Mouse (Mus musculus): Measurements from ENCODE around the gene Phc3. TPM values are rescaled to one million over a fixed set of nuclear protein-coding genes. Genes with fewer than 3 reads are reported as not detected.
A peak's percentile ranks its signal among the peaks of the same experiment; 100 is the strongest.

The Phc3 gene
- total RNA-seq (2022), result 10 to 100 TPM; 15.4 to 19.3 (median 17.6) TPM

DNA sequence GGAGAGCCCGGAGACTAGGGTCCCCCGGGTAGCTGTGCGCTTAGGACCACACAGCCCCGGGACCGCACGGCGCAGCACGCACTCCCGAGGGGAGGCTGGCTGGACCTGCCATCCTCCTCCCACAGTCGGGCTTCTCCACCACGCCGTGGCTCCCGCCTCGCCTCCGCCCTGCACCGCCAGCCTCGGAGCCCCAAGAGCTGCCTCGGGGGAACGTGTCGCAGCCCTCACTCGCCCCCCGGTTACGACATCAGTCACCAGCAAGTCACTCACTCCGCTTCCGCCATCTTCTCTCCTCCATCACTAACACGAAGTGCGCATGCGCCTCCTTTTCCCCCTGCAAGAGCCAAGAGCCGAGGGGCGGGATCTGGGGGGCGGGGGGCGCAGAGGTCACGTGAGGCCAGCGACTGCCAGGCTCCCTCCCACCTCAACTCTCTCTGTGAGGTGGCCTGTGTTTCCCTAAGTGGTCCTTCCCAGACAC, at the start of gene Phc3:
Phc3 (minus strand) TSS at position 312 of the 478 bp plus-strand sequence.
- DNase-seq (ENCODE audit: low spot score), result peak; percentile 92

DNA sequence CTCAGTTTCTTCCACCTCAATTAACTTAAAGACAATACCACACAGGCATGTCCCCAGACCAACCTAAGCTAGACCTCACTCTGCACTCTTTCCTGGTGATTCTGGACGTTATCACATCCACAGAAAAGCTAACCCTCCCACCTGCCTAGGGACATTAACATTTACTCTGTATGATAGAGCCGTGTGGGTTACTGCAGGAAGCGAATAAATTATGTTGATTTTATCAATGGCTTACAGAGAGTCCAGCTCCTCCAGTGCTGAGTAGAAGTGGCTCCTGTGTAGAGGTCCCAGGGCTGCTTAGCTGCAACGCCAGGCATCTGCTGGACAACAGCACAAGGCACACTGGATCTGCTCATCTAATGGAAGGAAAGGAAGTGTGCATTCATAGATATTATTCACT, 48.4 kb upstream of the Phc3 start:
- DNase-seq (ENCODE audit: low spot score), result no peak

DNA sequence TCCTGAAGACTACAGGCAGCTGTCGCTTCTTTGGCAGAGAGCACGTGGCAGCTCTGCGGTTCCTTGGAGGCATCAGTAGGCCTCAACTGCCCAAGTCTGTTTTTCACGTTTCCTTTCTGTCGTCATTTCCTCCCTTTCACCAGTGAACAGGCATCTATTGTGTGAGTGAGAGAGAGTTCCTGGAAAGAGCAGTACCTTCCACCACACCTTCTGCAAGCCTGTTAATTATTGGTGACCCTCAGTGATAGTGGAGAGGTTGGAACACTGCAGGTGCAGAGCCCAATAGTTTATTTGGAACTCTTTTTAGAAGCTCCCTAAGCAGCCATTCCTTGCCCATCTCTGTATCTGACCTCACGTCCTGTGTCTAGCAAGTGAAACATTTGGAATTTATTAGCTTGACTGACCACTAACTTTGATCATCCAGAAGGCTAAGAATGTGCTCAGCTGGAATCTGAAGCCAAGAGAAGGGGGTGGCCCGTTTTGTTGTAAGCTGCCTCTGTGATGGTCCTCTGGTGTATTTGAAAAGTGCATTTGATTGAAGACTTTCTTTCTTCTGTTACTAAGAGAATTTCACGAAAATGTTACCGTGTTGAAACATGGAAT, 47.5 kb upstream of the Phc3 start:
- DNase-seq (ENCODE audit: low spot score), result no peak

DNA sequence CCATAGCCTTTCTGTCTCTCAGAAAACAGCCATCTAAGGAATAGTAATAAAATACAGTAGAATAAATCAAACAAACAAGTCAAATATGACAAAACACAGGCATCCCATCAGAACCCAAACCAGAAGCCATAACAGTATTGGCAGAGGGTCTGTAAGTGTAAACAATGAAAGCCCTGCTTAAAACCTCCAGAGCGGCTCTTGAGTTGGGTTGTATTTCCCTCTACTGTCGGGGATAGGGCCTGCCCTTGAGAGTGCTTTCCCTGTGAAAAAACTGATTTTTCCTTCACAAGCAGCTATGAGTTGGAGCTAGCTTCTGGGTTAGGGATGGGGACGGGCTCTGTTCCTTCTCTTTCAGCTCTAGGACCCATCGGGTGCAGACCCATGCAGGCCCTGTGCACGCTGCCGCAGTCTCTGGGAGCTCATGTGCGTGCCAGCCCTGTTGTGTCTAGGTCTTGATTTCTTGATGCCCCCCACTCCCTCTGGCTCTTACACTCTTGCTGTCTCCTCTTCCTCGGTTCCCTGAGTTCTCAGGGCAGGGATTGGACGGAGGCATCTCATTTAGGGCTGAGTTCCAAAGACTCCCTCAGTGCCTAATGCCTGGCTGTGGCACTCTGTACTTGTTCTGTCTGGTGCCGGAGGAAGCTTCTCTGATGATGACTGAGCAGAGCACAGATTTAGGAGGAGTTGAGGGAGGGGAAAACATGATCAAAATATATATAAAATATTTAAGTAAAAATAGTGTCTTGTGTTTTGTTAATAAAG, 46.6 kb upstream of the Phc3 start:
- no peak for DNase-seq (ENCODE audit: low spot score)

DNA sequence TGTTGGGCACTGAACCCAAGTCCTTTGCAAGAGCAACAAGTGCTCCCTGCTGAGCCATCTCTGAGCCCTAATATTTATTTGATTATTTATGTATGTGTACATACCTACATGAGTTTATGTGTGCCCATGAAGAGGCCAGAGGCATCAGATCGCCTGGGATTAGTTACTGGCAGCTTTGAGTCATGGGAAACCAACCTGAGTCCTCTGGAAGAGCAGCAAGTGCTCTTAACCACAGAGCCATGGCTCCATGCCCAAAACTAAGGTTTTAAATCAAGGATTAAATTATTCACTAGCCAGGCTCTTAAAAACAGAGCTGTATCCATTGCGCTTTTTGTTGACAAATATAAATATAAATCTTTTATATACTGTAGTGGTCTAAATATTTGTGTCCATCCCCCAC, 45.2 kb upstream of the Phc3 start:
- no peak for DNase-seq (ENCODE audit: low spot score)

DNA sequence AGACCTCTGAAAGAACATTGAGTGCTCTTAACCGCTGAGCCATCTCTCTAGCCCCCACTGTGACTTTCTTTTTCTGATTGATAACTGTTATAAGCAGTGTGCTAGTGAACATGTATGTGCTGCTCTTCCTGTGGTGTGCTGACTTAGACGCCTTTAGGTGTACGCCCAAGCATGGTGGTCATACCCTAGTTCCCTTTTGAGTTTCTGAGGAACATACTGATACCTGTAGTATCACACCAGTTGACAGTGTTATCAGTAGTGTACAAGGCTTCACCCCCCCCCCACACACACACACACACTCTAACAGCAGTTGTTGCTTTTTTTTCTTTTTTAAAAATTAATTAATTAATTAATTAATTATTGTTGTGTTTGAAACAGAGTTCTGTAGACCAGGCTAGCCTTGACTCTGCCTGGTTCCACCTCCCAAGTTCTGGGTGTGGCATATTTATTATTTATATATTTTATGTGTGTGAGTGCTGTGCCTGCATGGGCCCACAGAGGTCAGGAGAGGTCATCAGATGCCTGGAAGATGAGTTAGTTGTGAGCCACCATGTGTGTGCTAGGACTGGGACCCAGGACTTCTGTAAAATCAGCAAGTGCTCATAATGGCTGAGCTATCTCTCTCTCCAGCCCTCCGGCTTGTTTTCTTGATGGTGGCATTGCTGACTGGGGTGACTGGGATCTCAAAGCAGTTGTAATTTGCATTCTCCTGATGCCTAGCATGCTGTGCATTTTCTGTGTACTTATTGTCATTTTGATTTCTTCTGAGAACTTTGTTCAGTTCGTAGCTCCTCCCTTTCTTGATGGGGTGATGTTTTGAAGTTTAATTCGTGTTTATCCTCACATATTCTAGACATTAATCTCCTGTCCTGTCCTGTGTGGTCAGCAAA, 35.4 kb upstream of the Phc3 start:
- DNase-seq (ENCODE audit: low spot score), result no peak

DNA sequence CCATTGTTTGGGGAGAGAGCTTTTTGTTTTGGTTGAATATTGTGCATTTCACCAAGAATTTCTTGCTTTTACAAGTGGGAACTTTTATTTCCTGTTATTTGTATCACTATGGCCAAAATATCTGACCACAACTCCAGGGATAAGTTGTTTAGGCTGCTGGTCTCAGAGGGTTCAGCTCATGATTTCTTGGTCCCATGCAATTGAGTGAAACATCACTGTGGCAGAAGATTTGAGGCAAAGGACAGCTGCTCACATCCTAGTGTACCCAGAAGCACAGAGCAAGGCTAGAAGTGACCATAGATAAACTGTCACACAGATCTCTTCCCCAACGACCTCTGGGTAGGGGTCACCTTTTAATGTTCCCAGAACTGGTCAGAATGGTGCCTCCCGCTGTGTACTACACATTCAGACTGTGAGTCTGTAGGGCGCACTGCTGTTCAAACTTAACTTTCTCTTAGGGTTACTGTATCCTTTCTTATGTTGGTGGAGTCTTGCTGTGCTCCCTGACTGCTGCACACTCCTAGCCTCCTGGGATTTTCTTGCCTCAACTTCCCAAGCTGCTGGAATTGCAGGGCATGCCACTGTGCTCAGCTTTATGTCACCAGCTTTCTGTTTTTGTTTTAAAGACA, 31.9 kb upstream of the Phc3 start:
- DNase-seq (ENCODE audit: low spot score), result no peak

DNA sequence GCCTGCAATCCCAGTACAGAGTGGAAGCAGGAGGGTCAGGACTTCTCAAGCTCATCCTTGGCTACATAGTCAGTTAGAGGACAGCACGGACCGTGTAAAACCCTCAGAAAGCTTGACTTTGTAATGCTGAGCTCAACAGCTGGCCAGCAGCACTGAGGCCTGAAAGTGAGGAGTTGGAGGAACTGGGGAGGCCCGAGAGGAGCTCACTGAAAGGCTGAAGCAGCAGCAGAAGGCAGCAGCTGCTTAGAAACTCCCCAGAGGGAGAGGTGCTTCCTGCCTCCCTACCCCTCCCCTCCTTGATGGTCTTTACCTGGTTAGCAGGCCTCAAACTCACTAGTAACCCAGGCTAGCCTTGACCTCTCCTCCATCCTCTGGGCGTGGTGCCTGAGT, 30.8 kb upstream of the Phc3 start:
- DNase-seq (ENCODE audit: low spot score), result no peak

DNA sequence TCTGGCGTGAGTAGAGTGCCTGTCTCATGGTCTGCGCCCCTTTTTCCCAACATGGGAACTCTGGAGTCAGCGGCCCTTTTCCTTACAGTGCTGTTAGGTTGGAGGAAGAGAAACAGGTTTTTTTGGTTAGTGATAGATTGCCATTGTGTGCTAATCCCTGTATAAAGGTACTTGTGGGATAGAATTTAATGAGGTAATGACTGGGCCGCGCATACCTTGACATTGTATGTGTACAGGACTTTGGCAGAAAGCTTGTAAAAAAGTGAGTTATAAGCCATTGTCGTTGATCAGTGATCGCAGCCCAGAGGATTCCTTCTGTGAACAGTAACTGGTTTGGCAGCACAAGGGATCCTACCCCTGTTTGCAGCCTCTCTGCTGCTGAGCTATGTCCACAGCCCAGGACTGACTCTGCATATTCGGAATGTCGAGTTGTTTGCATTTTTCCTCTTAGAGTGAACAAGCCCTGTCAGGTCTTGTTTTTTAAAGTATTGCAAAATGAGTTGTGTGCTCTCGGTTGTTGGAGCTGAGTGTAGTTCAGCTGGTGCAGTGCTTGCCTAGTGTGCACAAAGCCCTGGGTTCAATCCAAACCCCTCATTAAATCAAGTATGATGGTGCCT, 30.3 kb upstream of the Phc3 start:
- no peak for DNase-seq (ENCODE audit: low spot score)

DNA sequence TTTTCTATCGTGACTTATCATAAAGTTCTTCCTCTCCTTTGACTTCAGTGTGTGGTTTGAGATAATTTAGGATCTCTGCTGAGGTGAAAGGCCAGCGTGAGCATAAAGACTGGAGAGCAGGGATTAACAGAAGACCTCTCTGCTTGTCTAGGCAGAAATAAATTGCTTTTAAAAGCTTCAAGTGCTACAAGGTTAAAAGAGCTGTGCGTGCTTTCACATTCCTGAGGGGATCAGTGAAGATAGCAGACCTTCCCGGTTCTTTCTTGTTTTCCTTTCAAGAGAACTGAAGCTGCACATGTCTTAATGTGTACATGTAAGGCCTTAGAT, 27.4 kb upstream of the Phc3 start:
- DNase-seq (ENCODE audit: low spot score), result no peak

DNA sequence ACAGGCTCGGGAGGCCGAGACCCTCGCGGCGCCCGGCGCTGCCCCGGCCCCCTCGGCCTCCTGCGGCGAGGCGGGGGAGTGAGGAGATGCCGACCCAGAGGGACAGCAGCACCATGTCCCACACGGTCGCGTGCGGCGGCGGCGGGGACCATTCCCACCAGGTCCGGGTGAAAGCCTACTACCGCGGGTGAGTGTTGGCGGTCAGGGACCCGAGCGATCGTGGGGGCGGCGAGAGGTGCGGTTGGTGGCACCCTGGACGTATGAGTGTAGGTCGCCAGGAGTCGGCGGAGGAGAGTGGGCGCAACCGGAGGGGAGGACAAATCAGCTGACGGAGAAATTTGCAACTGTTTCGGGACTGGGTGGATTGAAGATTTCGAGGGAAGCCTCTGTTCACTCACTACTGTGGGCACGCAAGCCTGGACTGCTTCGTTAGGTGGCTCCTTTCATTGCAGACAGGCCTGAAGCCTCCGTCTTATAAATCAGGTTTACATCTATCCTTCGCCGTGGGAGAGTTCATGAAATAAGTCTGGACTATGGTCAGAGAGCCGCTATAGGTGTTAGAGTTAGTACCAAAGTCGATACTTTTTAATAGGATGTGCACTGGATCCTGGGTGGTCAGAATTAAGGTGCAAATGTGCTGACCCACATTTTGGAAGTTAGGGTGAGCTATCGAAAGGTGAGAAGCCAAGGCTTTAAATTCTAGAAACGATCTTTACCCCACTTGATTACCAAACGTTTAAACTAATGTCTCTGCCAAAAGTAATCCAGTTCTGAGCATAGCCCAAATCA, 26.9 kb upstream of the Phc3 start:
- DNase-seq (ENCODE audit: low spot score), result no peak

DNA sequence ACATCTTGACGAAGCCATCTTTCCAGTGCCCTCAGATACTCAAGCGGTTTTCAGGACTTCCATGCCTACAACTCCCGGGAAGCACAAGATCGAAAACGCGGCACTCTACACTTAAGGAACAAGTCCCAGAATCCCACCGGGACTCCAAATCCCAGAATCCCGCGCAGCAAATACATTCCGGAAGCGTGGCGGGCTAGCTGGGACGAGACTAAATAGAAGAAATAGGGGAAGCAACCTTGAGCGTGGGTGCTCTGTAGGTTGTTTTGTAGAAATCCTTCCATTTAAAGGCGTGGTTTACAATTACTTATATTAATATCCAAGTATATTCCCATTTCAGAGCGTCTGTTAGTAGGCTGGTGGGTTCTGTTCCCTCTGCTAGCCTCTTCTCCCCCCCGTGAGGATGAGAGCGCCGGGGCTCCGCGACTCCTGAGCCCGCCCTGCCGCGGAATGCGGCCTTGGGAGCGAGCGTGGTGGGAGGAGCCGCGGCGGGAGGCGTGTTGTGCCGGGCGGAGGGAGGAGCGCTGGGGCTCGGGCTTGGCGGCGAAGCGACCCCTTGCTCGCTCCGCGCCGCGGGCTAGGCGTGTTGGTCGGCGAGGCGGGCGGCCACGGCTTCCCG, 26.2 kb upstream of the Phc3 start, which contains the start of gene Prkci:
Prkci (plus strand) TSS at position 465 of the 616 bp plus-strand sequence.
- peak; percentile 93 for DNase-seq (ENCODE audit: low spot score)

DNA sequence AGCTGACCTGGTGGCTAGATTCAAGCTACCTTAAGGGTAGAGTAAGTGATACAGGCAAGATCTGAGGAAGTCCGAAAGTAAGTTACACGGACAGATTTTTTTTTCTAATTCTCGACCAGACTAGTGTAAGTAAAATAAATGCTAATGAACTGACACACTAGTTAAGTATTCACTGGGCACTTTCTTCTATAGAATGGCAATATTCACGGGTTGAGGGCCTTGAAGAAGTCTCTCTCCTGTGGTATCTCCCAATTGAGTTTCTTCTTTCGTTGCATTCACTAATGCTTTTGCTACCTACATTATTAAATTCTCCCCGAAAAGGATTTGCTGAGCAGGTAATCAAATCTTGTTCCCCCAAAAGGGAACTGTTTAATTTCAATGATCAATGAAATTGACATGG, 25.6 kb upstream of the Phc3 start:
- no peak for DNase-seq (ENCODE audit: low spot score)

DNA sequence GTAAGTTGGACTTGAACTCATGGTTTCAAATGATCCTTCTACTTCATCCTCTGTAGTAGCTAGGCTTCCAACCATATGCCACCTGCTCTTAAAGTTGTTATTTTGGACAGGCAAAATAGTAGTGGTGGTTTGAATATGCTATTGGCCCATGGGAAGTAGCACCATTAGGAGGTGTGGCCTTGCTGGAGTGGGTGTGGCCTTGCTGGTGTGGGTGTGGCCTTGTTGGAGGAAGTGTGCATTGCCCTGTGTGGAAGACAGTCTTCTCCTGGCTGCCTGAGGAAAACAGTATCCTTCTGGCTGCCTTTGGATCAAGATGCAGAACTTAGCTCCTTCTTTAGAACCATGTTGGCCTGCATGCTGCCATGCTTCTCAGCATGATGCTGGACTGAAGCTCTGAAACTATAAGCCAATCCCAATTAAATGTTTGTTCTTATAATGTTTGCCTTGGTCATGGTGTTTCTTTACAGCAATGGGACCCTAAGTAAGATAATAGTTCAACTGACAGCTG, 23.9 kb upstream of the Phc3 start:
- DNase-seq (ENCODE audit: low spot score), result no peak

DNA sequence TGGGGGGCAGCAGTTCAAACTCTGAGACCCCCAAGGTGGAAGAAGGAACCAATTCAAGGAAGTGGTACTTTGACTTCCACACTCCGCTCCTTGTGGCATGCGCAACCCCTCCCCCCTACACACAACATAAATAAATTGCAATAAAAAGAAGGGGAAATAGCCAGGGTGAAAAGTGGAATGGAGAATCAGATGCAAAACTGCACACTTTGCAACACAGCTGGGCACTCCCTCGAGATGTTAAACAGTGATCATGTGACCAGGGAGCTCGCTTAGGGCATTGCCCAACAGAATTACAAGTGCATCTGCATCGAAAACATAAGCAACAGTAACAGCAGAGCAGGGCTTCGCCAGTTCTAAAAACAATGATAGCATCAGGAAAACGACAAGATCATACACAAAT, 22.9 kb upstream of the Phc3 start:
- DNase-seq (ENCODE audit: low spot score), result no peak

DNA sequence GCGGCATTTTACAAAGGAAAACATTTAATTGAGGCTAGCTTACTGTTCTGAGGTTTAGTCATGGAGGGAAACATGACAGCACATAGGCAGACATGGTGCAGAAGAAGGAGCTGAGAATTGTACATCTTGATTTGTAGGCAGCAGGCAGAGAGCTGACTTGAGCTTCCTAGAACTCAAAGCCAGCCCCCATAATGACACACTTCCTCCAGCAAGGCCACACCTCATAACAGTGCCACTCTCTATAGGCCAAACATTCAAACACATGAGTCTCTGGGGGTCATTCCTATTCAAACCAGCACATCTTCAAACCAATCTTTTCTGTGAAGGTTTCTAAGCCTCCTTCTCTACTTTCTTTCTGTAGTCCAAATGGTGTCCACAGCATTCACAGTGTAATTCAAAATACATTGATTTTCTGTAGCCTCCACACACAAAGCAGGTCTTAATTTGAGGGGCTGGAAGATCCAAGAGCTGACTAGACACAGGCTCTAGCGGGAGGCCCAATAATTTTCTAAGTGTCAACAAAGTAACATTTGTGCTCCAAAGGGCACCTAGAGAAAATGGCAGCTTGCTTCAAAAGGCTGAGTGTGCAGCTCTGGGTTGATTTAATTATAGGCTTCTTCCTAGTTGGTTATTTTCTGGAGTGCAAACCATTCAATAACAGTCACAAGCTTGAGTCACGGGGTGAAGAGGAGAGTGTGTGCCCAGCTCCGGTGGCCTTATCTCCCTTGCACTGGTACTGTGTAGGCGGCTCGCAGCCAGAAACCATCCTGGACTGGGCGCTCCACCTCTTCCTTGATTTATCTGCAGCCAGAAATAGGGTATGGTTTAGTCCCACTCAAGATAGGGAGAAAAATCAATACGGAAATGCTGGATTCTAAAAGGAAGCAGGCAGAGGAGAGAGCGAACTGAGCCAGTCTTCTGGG, 18.4 kb upstream of the Phc3 start:
- peak; percentile 65 for DNase-seq (ENCODE audit: low spot score)

DNA sequence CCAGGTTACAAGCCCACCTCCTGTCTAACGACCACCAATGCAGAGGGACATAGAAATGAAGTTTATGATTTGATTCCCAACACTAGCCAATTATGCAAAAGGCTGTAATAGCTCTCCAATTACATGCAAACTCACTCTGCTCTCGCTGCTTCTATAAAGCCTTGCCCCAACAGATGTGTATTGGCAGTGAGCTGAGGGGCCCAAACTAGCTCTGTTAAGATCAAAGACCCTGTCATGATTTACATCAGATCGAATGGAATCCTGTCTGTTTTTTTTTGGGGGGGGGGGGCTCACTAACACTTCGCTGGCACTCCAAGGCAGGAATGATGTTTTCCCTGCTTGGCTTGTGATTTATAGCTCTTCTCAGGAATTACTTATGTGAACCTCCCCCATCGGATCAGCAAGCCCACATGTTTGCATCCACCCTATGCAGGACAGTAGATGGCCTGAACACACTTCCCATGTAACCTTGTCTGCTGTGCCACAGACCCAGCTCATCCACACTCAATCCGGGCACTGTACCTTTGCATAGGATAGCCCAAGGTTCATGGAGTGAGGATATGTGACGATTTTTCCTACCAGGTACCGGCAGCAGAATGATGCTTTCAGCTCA, 13.8 kb upstream of the Phc3 start:
- no peak for DNase-seq (ENCODE audit: low spot score)

DNA sequence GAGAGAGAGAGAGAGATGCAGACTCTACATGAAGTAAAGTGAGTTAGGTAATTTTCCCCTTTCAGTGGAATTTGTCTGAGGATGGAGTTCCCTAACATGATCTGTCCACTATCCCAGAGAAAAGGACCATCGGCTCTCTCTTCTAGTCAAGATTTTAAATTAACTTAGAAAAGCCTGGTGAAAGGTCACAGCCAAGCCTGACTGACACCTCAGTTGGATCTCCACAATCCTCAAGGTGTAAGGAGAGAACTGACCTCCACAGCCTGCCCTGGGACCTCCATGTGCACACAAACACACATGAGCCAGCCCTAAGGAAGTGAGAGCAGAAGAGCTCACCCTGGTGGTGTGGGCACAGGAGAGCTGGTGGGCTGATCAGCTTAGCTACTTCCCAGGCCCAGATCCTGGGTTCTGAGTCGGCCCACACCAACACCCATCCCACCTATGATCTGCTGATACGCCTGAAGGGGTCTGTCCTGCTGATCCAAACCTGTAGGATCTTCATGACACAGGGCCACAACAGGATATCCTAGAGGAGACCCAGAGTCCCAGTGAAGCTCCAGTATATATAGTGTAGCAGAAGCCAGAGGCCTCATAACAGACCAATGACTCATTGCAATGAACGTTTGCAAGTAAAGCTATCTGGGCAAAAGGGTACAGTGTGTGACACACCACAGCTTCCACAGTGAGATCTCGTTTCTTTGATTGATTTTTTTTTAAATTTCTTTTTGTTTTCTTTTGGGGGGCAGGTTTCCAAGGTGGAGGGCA, 12.6 kb upstream of the Phc3 start:
- DNase-seq (ENCODE audit: low spot score), result no peak

Data from heart, adult 8-10 months (tissue).